Mouse (Mus musculus): ENCODE data around the gene Bcas3. TPM values are rescaled to one million over a fixed set of nuclear protein-coding genes. Genes with fewer than 3 reads are reported as not detected.

Bcas3 gene
- polyA plus RNA-seq, 1 experiment = 25.3 TPM

DNA sequence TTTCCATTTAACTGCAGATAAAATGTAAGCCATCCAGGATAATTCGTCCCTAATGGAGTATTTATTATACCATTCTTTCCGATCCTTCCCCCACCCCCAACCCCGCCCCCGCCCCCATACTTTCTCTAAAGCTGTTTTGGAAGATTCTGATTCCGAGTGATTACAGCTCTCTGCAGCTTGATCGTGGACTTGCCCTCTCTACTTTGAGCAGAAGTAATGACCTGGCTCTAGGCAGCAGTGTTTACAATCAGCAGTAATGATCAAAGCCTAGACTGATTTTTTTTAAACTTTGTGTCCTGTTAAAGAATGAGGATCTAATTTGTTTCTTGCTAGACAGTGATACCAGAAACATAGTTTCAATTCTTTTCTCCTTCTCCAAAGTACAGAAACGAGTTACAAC is 314.2 kb downstream of the Bcas3 start:
- DNase-seq (ENCODE audit: low read depth in 1 of 2, low spot score in 2 of 2) = no peak
- WGBS = 74% methylated on average over 7 of the region's 7 CpGs
- Histone ChIP-seq H3K27me3 (ENCODE audit: control insufficient read depth, insufficient read depth, low read length) (no peaks in the 10 kb centered on the region), H3K4me3 (ENCODE audit: extremely low read depth, insufficient read depth, insufficient read length) (no peak overlapping the region), H3K4me1 (ENCODE audit: control insufficient read depth, insufficient read depth, insufficient read length) (no peaks in the 10 kb centered on the region), H3K36me3 (ENCODE audit: control insufficient read depth, insufficient read depth, low read length) (no peaks in the 10 kb centered on the region), H3K27ac (ENCODE audit: insufficient read depth, low read length) (no peak overlapping the region)
- TF ChIP-seq CTCF (IDR thresholded peaks at IDR 0.05; ENCODE audit: extremely low read depth, insufficient read depth, insufficient read length, insufficient replicate concordance) = no peak
- no peak for TF ChIP-seq POLR2A (IDR thresholded peaks at IDR 0.05; ENCODE audit: low read depth, low read length)

DNA sequence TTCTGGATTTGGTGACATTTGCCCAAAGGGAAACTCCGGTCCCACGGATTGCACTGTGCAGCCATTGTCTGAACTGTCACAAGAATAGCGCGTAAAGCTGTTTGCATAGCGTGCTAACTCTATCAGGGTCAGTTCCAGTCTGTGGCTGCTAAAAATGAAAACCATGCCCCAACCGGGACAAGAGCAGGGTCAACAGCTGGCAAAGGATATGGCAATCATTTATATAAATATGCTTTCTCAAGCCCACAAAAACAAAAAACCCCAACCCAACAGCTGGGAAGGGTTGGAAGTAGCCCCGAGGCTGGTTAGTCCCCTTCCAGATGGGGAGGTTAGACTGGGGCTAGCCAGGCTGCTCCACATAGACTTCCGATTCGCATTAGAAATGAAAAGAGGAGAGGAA is 314.8 kb downstream of the Bcas3 start:
- Histone ChIP-seq H3K4me1 (ENCODE audit: control insufficient read depth, insufficient read depth, insufficient read length) (no peaks in the 10 kb centered on the region), H3K27me3 (ENCODE audit: control insufficient read depth, insufficient read depth, low read length) (no peaks in the 10 kb centered on the region), H3K36me3 (ENCODE audit: control insufficient read depth, insufficient read depth, low read length) (no peaks in the 10 kb centered on the region), H3K27ac (ENCODE audit: insufficient read depth, low read length) (no peak overlapping the region), H3K4me3 (ENCODE audit: extremely low read depth, insufficient read depth, insufficient read length) (no peak overlapping the region)
- 84% methylated on average over 9 of the region's 9 CpGs for WGBS
- no peak for TF ChIP-seq CTCF (IDR thresholded peaks at IDR 0.05; ENCODE audit: extremely low read depth, insufficient read depth, insufficient read length, insufficient replicate concordance)
- no peak for TF ChIP-seq POLR2A (IDR thresholded peaks at IDR 0.05; ENCODE audit: low read depth, low read length)
- no peak for DNase-seq (ENCODE audit: low read depth in 1 of 2, low spot score in 2 of 2)

DNA sequence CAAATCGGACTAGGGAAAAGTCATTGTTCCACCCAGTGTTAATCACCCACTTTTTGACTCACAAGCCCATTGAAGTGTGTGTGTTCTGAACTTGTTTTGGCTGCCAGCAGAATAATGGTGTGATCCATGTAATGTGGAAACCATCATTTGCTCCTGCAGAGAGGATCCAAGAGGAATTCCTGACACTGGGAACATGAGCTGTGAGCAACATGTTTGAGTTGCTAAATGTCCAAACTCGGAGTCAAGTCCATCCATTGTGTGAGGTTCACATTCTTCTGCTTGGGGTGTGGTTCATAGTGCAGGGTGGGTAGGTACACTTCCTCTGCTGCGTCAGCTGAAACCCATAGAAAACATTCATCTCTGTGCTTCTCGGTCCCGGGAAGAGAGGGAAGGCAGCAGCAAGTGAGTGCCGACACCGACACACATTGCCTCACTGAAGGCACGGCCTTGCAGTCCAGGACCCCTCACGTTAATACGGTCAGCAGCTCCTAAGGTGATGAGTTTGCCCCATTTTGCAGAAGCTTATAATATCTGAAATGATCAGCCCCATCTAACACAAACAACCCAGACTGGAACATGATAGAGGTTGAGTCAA is 320.0 kb downstream of the Bcas3 start:
- H3K36me3 ChIP-seq (ENCODE audit: control insufficient read depth, insufficient read depth, low read length) = no peaks in the 10 kb centered on the region
- TF ChIP-seq POLR2A (IDR thresholded peaks at IDR 0.05; ENCODE audit: low read depth, low read length) (no peak), CTCF (IDR thresholded peaks at IDR 0.05; ENCODE audit: extremely low read depth, insufficient read depth, insufficient read length, insufficient replicate concordance) (no peak)
- no peak overlapping the region for H3K4me3 ChIP-seq (ENCODE audit: extremely low read depth, insufficient read depth, insufficient read length)
- no peak for DNase-seq (ENCODE audit: low read depth in 1 of 2, low spot score in 2 of 2)
- 90% methylated on average over 10 of the region's 10 CpGs for WGBS
- no peaks in the 10 kb centered on the region for H3K4me1 ChIP-seq (ENCODE audit: control insufficient read depth, insufficient read depth, insufficient read length)
- no peaks in the 10 kb centered on the region for H3K27me3 ChIP-seq (ENCODE audit: control insufficient read depth, insufficient read depth, low read length)
- no peak overlapping the region for H3K27ac ChIP-seq (ENCODE audit: insufficient read depth, low read length)

DNA sequence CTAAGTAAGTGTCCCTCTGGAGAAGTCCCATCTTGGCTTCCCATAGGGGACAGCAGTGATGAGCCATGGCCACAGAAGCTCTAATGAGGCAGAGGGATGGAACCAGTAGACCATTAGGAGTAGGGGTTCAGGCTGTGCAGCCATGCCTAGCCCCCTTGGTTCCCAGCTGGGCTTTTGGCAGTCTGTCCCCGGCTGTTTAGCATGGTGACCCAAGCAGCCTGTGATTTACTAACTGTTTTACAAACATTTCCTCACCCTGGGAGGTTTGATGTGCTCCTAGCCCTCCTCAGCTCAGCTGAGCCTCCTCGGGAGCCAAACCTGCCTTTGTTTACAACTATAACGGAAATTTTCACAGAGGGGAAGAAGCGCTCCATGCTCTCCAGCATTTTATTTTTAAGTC is 322.3 kb downstream of the Bcas3 start:
- WGBS = 75% methylated on average over 4 of the region's 4 CpGs
- H3K27me3 ChIP-seq (ENCODE audit: control insufficient read depth, insufficient read depth, low read length) = no peaks in the 10 kb centered on the region
- DNase-seq (ENCODE audit: low read depth in 1 of 2, low spot score in 2 of 2) = no peak
- no peak overlapping the region for H3K4me3 ChIP-seq (ENCODE audit: extremely low read depth, insufficient read depth, insufficient read length)
- H3K4me1 ChIP-seq (ENCODE audit: control insufficient read depth, insufficient read depth, insufficient read length) = no peaks in the 10 kb centered on the region
- no peak overlapping the region for H3K27ac ChIP-seq (ENCODE audit: insufficient read depth, low read length)
- no peaks in the 10 kb centered on the region for H3K36me3 ChIP-seq (ENCODE audit: control insufficient read depth, insufficient read depth, low read length)
- TF ChIP-seq POLR2A (IDR thresholded peaks at IDR 0.05; ENCODE audit: low read depth, low read length) = no peak
- TF ChIP-seq CTCF (IDR thresholded peaks at IDR 0.05; ENCODE audit: extremely low read depth, insufficient read depth, insufficient read length, insufficient replicate concordance) = no peak

DNA sequence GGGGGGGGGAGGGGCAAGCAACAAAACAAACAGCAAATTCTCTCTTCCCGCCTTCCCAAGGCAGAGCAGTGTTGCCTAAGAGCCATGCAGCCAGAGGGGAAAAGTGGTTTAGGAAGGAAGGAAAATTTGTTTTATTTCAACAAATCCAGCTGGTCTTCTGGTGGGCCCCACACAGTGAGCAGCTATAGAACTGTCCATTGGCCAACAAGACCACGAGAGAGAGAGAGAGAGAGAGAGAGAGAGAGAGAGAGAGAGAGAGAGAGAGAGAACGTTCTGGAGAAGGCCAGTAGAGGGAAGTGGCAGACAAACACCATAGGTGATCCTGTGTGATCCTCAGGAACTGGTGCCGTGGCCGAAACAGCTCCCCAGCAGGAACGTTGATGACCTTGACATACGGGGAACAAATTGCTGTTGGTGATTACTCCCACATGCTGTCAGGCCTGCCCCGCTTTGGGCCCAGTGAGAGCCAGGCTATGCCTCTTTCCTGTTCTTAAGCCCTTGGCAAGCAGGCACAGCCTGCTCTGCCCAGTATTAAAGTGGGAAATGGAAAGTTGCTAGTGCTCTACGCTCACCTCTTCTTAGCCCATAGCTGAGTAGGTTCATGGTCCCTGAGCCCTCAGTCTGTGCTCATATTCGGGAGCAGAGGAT is 323.5 kb downstream of the Bcas3 start:
- DNase-seq (ENCODE audit: low read depth in 1 of 2, low spot score in 2 of 2) = no peak
- WGBS = 72% methylated on average over 10 of the region's 10 CpGs
- Histone ChIP-seq H3K27me3 (ENCODE audit: control insufficient read depth, insufficient read depth, low read length) (no peaks in the 10 kb centered on the region), H3K27ac (ENCODE audit: insufficient read depth, low read length) (no peak overlapping the region), H3K4me1 (ENCODE audit: control insufficient read depth, insufficient read depth, insufficient read length) (no peaks in the 10 kb centered on the region), H3K36me3 (ENCODE audit: control insufficient read depth, insufficient read depth, low read length) (no peaks in the 10 kb centered on the region), H3K4me3 (ENCODE audit: extremely low read depth, insufficient read depth, insufficient read length) (no peak overlapping the region)
- TF ChIP-seq CTCF (IDR thresholded peaks at IDR 0.05; ENCODE audit: extremely low read depth, insufficient read depth, insufficient read length, insufficient replicate concordance) (no peak), POLR2A (IDR thresholded peaks at IDR 0.05; ENCODE audit: low read depth, low read length) (no peak)

DNA sequence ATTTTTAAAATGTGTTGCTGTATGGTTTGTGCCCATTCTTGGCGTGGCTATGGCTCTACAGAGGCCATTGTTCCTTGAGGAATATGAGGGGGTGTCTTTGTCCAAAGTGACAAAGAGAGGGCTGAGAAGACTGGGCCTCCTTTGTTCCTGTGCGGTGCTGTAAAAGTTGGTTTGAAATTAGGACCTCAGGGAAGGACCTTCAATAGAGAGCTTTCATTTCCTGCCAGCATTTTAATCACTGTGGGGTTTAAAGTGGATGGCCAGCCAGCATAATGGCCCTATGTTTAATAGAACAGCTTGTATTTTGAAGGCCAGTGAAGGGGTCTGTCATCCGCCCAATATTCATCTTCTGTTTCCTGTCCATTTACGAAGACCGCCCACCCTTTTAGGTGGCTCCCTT is 325.7 kb downstream of the Bcas3 start:
- no peak for TF ChIP-seq CTCF (IDR thresholded peaks at IDR 0.05; ENCODE audit: extremely low read depth, insufficient read depth, insufficient read length, insufficient replicate concordance)
- no peak for TF ChIP-seq POLR2A (IDR thresholded peaks at IDR 0.05; ENCODE audit: low read depth, low read length)
- no peak overlapping the region for H3K27ac ChIP-seq (ENCODE audit: insufficient read depth, low read length)
- H3K27me3 ChIP-seq (ENCODE audit: control insufficient read depth, insufficient read depth, low read length) = no peaks in the 10 kb centered on the region
- H3K4me3 ChIP-seq (ENCODE audit: extremely low read depth, insufficient read depth, insufficient read length) = no peak overlapping the region
- H3K36me3 ChIP-seq (ENCODE audit: control insufficient read depth, insufficient read depth, low read length) = no peaks in the 10 kb centered on the region
- 88% methylated on average over 5 of the region's 5 CpGs for WGBS
- no peak for DNase-seq (ENCODE audit: low read depth in 1 of 2, low spot score in 2 of 2)
- no peaks in the 10 kb centered on the region for H3K4me1 ChIP-seq (ENCODE audit: control insufficient read depth, insufficient read depth, insufficient read length)
